Mouse (Mus musculus) ovary, postnatal 10 days (tissue): Measurements from ENCODE around the gene Camkv.

ENCODE experiments used
- DNase-seq: peaks from one replicate; pipeline ENCODE4 v3.0.0; 2022; ENCODE audit warnings: low spot score

Camkv gene

GRCm38 (mm10) chr9:107935374-107935773, at the start of gene Camkv:
Gene Camkv, plus strand, starts transcription at chr9:107935674.
- DNase-seq = no peak

DNA sequence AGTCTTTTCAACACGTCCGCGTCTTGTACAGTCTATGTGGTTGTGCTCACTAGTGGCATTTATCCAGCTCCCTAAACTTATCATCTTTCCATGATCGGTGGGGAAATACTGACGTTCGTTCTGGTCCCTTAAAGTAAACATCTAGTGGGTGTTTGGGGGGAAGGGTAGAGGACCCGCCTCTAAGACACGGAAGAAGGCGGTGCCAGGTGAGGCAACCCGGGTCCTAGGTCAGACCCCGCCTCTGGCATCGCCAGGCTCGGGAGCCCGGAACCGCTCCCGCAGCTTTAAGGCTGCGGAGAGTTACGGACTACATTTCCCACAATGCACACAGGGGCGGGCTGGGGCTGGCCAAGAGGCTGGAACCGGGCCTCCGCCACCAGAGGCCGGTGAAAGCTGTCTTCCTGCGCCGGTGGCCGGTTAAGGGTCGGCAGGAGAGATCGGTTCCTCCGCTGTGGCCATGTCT, 47.6 kb upstream of the Camkv start, which contains the start of gene Mon1a:
Gene Mon1a, plus strand, starts transcription at position 348 of the 463 bp plus-strand sequence.
- DNase-seq = peak; percentile 69

DNA sequence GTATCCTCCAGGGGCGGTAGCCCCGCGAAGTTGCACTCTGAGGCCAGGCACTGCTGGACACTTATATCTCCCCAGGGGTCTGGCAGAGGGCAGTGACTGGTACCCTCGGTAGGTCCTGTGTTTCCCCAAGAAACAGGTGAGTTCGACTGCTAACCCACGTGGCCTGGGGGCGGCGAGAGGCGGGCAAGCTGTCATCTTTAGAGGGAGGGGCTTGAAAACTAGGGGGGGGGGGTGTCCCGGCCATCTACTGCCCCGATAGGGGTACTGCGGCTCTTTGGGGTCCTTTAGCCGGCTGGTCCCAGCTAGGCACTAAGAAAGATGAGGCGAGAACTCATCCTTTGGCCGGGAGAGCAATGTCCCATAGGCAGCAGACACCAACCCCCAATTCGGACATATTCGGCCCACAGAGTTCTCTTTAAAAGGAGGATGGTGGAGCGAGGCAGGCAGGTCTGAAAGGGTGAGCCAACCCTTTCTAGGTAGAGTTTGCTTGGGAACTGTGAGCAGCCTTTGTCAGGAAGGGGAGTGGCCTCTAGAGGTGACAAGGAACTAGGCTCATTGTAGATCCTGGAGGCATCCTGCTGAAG, 47.1 kb upstream of the Camkv start:
- DNase-seq = no peak

GRCm38 (mm10) chr9:107890260-107890659, 45.2 kb upstream of the Camkv start:
- DNase-seq = no peak

DNA sequence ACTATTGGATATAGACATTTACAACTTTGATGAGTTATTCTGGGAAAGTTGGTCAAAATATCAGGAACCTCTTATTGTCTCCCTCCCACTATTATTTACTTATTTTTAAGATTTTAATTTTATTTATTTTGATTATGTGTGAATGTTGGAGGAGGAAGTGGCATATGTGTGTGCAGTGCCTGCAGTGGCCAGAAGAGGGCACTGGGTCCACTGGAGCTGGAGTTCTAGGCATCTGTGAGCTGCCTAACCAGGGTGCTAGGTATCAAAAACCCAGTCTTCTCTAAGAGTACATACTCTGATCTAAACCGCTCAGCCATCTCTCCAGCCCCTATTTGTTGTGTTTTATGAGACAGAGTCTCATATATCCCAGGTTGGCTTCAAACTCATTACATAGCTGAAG, 44.5 kb upstream of the Camkv start:
- DNase-seq = no peak

- DNase-seq = no peak
These were observed 36.9 kb upstream of the Camkv start for GRCm38 (mm10) chr9:107898563-107898962.

DNA sequence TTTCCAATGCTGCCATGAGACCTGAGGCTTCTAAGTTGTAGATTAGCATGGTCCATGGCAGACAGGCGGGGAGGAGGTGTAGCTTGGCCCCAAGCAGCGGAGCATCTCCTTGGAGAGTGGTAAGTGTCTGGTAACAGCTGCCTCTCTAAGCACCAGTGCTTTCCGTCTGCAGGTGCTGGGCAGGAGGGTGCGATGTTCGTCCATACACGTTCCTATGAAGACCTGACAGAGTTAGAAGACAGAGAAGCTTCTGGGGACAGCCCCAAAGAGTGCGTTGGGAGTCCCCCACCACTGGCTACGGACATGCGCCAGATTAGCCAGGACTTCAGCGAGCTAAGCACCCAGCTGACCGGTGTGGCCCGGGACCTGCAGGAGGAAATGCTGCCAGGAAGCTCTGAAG, 35.6 kb upstream of the Camkv start:
- DNase-seq = no peak

DNA sequence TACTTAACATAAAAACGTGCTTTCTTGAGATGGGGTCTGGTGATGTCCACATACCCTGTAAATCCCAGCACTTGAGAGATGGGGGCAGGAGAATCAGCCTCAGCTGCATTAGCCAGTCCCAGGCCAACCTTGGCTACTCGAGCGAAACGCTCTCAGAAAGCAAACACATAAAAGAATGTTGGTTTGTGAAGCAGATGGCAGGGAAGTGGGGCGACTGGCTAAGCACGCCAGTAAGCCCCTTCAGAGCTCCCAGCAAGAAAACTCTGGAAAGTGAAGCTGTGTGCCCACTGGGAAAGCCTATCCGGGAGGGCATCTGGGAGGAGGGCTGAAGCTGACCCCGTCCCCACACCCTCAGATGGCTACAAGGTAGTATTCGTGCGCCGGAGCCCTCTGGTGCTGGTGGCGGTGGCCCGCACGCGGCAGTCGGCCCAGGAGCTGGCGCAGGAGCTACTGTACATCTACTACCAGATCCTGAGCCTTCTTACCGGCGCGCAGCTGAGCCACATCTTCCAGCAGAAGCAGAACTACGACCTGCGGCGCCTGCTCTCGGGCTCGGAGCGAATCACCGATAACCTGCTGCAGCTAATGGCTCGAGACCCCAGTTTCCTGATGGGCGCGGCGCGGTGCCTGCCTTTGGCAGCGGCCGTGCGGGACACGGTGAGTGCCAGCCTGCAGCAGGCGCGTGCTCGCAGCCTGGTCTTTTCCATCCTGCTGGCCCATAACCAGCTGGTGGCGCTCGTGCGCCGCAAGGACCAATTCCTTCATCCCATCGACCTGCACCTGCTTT, 34.4 kb upstream of the Camkv start:
- DNase-seq = peak; percentile 58

GRCm38 (mm10) chr9:107901627-107901914, 33.9 kb upstream of the Camkv start:
- DNase-seq = no peak

DNA sequence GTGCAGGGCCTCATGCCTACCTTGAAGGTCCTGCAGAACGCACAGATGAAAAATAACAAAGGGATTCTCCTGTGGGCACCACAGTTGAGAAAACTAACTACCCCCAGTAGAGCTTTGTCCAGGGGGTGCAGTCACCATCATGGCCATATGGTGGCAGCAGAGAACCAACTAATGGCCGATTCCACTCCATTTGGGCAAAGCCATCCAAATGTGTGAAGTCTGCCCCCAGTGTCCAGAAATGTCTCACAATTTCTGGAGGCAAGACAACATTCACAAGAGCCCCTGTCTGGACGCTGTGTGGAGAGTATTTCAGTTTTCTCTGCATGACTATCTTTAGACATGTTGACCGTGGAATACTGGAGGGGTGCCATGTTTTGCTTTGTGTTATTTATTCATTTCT, 30.7 kb upstream of the Camkv start:
- peak; percentile 79 for DNase-seq

- peak; percentile 72 for DNase-seq
These were observed 29.1 kb upstream of the Camkv start, which contains the start of gene Mst1r for GRCm38 (mm10) chr9:107906252-107906966. Gene Mst1r, plus strand, starts transcription at chr9:107906873.

DNA sequence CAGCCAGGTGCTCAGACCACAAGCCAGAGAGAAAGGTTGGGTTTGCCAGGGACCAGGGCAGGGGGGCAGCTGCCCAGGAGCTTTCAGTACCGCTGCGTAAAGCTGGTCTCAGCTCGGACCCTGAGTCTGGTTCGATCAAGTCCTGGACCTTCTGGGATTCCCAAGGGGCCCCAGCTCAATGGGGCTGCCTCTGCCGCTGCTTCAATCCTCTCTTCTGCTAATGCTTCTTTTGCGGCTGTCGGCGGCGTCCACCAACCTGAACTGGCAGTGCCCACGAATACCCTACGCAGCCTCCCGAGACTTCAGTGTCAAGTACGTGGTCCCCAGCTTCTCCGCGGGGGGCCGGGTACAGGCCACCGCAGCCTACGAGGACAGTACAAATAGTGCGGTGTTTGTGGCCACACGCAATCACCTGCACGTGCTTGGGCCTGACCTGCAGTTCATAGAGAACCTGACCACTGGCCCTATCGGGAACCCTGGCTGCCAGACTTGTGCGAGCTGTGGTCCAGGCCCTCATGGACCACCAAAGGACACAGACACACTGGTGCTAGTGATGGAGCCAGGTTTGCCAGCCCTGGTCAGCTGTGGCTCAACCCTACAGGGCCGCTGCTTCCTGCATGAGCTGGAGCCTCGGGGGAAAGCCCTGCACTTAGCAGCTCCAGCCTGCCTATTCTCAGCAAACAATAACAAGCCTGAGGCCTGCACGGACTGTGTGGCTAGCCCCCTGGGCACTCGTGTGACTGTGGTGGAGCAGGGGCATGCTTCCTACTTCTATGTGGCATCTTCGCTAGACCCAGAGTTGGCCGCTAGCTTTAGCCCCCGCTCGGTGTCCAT, 28.3 kb upstream of the Camkv start:
- DNase-seq = no peak

DNA sequence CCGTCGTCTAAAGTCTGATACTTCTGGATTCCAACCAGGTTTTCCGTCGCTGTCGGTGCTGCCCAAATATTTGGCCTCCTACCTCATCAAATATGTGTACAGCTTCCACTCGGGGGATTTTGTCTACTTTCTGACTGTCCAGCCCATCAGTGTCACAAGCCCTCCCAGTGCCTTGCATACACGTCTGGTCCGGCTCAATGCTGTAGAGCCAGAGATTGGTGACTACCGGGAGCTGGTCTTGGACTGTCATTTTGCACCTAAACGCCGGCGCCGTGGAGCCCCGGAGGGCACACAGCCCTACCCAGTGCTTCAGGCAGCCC, 27.7 kb upstream of the Camkv start:
- DNase-seq = no peak

GRCm38 (mm10) chr9:107908410-107909158, 26.9 kb upstream of the Camkv start:
- no peak for DNase-seq

- DNase-seq = no peak
These were observed 25.3 kb upstream of the Camkv start for GRCm38 (mm10) chr9:107910025-107910769.

DNA sequence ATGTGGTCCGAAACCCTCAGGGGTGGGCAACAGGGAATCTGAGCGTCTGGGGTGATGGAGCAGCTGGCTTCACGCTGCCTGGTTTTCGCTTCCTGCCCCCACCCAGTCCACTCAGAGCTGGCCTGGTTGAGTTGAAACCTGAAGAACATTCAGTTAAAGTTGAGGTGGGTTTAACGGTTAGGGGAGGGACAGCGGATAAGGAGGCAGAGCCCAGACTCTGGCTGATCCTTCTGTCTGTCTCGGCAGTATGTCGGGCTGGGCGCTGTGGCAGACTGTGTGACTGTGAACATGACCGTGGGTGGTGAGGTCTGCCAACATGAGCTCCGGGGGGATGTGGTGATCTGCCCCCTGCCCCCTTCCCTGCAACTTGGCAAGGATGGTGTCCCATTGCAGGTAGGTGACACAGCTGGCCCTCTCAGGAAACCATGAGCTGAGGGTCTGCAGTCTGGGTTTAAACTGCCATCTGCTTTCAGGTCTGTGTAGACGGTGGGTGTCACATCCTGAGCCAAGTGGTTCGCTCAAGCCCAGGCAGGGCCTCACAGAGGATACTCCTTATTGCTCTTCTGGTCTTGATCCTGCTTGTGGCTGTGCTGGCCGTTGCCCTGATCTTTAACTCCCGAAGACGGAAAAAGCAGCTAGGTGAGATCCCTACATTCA, 20.6 kb upstream of the Camkv start:
- no peak for DNase-seq

- no peak for DNase-seq
These were observed 17.4 kb upstream of the Camkv start for GRCm38 (mm10) chr9:107917895-107918608.

- no peak for DNase-seq
These were observed 16.6 kb upstream of the Camkv start for GRCm38 (mm10) chr9:107918884-107919283.

DNA sequence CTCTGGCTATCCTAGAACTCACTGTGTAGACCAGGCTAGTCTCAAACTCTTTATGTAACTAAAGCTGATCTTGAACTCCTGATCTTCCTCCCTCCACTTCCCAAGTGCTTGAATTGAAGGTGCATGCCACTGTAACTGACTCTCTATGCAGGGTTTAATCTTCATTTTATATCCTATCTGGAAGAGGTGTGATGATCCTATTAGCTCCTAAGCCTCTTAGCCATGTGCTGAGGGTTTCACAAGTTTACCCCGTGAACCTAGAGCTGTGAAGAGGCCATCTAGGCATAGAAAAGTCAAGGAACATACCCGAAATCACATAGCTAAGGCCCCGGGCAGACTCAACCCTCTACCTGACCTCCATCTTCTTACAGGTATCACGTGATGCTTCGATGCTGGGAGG, 16.0 kb upstream of the Camkv start:
- DNase-seq = no peak

- DNase-seq = no peak
These were observed 12.5 kb upstream of the Camkv start for GRCm38 (mm10) chr9:107923021-107923420.
